Mouse (Mus musculus) ovary, postnatal 10 days (tissue): Measurements from ENCODE around the gene Mib2.

ENCODE experiments used
- DNase-seq: peaks from one replicate; pipeline ENCODE4 v3.0.0; 2022; ENCODE audit warnings: low spot score

Gene Mib2

DNA sequence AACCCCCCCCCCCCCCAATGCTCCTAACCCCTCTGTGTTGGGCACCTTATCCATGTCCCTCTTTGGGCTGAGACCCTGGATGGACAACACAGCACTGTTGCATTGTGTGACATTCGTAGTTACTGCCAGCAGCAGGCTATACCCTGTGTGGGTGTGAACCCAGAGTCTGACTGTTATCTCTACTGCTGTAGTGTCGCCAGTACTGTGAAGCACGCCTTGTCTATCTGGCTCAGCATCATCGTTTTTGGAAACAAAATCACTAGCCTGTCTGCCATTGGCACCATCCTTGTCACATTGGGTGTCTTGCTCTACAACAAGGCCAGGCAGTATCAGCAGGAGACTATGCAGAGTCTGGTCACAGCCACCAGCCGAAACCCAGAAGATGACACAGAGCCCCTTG lies 50.7 kb downstream of the Mib2 start:
- DNase-seq = no peak

GRCm38 (mm10) chr4:155613264-155613663 lies 55.7 kb downstream of the Mib2 start:
- DNase-seq = no peak

DNA sequence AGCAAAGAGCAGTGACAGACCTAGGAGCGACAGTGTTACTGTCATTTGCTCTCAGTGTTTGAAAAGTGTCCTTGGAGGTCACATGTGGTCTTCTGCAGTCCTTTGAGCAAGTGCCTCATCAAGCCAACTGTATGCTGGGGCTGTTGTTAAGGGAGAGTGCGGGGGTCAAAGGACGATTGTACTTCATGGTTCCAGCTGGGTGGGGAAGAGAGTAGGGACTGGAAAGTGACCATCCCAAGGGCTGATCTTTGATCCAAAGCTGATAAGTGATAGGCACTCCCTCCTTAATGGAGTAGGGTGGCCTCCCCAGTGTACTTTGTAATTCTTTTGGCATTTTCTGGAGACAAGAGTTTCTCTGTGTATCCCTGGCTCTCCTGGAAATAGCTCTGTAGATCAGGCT lies 57.1 kb downstream of the Mib2 start:
- DNase-seq = no peak

DNA sequence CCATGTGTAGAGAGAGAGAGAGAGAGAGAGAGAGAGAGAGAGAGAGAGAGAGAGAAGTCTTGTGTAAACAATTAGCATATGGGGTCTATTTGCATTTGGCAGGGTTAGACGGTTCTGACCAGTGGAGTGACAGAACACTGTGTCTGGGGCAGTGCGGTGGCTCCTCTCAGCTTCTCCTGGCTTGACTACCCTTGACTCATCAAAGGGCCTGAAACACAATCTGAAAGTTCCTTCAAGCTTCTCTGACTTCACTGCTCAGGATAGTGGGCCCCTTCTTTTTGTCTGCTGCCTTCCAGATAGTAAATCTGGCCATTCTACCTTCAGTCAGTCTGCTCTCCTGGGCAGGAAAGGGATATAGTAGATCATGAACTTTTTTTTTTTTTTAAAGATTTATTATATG lies 62.2 kb downstream of the Mib2 start:
- DNase-seq = no peak

DNA sequence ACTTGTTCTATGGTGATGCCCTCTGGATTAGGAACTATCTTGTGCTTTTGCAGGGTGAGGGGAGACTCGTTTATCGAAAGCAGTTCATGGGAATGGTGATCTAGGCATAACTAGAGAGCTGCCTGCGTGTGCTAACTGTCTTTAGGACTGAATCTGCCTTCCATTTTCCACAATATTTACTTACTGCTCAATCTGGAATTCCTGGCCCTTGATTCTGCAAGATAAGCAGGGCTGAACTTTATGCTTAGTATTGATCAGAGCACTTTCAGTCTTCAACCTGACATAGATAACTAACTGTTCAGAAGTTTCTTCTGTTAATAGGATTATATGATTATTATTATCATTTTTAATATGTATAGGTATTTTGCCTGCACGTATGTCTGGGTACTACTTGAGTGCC lies 63.9 kb downstream of the Mib2 start:
- no peak for DNase-seq
